Mouse (Mus musculus) brown adipose tissue, adult 24 weeks (tissue): ENCODE measurements around the gene Kifc1. TPM values are rescaled to one million over a fixed set of nuclear protein-coding genes. Genes with fewer than 3 reads are reported as not detected.
"Not testable (repeated sequence)": the region's sequence is repeated elsewhere in the genome, so short reads cannot be mapped to it uniquely, and the experiment has no call there.

Source experiments
- H3K27ac ChIP-seq: fragments of 200-500 bp; replicated peaks from 2 replicates; pipeline ENCODE4 v1.5.1; 2012; ENCODE audit warnings: low read depth, mild to moderate bottlenecking, low read length
- H3K4me1 ChIP-seq: fragments of 200-500 bp; 2 replicates; pipeline ENCODE4 v1.6.1; 2012; ENCODE audit warnings: low read length, mixed read lengths; ENCODE audit not compliant: control insufficient read depth, insufficient read depth, insufficient read length
- H3K4me3 ChIP-seq: fragments of 200-500 bp; 2 replicates; pipeline ENCODE4 v1.5.1; 2012; ENCODE audit warnings: low read depth, mild to moderate bottlenecking, low read length, moderate library complexity; ENCODE audit not compliant: insufficient read depth
- polyA plus RNA-seq: library from polyadenylated mRNA; stranded (reverse); fragments of >200 nt; gene quantifications from 2 replicates; pipeline ENCODE4 v1.2.4, GENCODE M21; 2012; ENCODE audit not compliant: missing spikeins, insufficient read depth, insufficient read length

The Kifc1 gene
- polyA plus RNA-seq, 1 experiment = not detected

DNA sequence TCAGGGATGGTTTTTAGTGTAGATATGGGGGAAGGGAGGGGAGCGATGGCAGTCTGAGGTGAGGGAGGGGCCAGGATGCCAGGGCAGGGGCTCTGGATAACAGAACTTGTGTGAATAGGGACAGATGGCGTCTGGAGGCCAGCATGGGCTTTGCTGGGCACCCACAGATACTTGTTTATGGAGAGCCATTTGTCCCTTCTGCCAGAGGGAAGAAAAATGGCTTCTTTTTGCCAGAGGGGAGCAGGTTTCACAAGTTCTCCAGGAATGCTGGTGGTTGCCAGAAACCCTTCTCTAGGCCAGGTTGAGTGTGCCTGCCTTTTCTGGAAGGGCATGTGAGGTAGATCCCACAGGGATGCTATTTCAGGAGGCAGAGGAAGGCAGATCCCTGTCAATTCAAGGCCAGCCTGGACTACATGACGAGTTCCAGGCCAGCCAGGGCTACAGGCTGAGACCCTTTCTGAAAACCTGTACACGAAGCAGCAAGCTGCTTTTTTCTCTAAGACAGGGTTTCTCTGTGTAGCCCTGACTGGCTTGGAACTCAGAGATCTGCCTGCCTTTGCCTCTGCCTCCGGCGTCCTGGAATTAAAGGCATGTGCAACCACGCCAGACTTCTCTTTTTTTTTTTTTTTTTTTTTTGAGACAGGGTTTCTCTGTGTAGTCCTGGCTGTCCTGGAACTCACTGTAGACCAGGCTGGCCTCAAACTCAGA, 10.0 kb upstream of the Kifc1 start:
- no peak overlapping the region for H3K4me3 ChIP-seq
- H3K4me1 ChIP-seq = peaks cover 2% of the 10 kb centered on the region; the same call in 1 of the 2 replicates
- H3K27ac ChIP-seq = peak overlapping the region; percentile 84

- peaks cover 2% of the 10 kb centered on the region; the same call in 1 of the 2 replicates for H3K4me1 ChIP-seq
- no peak overlapping the region for H3K4me3 ChIP-seq
- H3K27ac ChIP-seq = peak overlapping the region; percentile 50
These were observed 9.2 kb upstream of the Kifc1 start for GRCm38 (mm10) chr17:33899642-33900041.

- H3K4me3 ChIP-seq, H3K4me1 ChIP-seq: not testable (repeated sequence)
- 0 out of 2 replicates have a peak overlapping the region, but pooled peaks have one; percentile 13 for H3K27ac ChIP-seq
These were observed 7.7 kb upstream of the Kifc1 start for GRCm38 (mm10) chr17:33898193-33898592.

GRCm38 (mm10) chr17:33897114-33897794, 6.8 kb upstream of the Kifc1 start:
- H3K4me1 ChIP-seq = peaks cover 2% of the 10 kb centered on the region; the same call in 1 of the 2 replicates
- no peak overlapping the region for H3K4me3 ChIP-seq
- peak overlapping the region; percentile 72 for H3K27ac ChIP-seq

- H3K4me1 ChIP-seq, H3K27ac ChIP-seq, H3K4me3 ChIP-seq: not testable (repeated sequence)
These were observed 2.5 kb upstream of the Kifc1 start for GRCm38 (mm10) chr17:33893011-33893410.

- Histone ChIP-seq H3K27ac (no peak overlapping the region), H3K4me1 (no peaks in the 10 kb centered on the region), H3K4me3 (no peak overlapping the region)
These were observed 2.0 kb upstream of the Kifc1 start for GRCm38 (mm10) chr17:33892429-33892828.

DNA sequence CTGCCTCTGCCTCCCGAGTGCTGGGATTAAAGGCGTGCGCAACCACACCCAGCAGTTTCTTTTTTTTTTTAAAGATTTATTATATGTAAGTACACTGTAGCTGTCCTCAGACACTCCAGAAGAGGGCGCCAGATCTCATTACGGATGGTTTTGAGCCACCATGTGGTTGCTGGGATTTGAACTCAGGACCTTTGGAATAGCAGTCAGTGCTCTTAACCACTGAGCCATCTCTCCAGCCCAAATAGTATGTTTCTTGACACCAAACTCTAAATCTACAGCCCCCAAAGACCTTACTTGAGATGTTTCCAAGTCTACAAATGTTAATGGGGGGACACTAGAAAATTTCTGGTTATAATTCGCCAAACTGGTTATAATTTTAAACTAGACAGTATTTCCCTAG, 1.4 kb upstream of the Kifc1 start:
- H3K27ac ChIP-seq, H3K4me3 ChIP-seq: not testable (repeated sequence)

DNA sequence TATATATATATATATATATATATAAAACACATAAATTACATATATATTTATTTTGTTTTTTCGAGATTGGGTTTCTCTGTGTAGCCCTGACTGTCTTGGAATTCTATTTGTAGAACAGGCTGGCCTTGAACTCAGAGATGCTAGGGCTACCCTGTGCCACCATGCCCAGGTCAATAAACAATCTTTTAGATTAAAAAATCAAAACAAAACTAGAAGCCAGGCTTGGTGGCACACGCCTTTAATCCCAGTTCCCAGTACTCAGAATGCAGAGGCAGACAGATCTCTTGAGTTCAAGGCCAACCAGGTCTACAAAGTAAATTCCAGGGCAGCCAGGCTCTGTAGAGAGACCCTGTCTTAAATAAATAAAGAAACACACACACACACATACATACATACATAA, 896 bp upstream of the Kifc1 start:
- H3K27ac ChIP-seq = no peak overlapping the region
- H3K4me3 ChIP-seq = no peak overlapping the region
- H3K4me1 ChIP-seq = no peaks in the 10 kb centered on the region

More for the DNA sequence above, 1.4 kb upstream of the Kifc1 start:
- H3K4me1 ChIP-seq = not testable (repeated sequence)

DNA sequence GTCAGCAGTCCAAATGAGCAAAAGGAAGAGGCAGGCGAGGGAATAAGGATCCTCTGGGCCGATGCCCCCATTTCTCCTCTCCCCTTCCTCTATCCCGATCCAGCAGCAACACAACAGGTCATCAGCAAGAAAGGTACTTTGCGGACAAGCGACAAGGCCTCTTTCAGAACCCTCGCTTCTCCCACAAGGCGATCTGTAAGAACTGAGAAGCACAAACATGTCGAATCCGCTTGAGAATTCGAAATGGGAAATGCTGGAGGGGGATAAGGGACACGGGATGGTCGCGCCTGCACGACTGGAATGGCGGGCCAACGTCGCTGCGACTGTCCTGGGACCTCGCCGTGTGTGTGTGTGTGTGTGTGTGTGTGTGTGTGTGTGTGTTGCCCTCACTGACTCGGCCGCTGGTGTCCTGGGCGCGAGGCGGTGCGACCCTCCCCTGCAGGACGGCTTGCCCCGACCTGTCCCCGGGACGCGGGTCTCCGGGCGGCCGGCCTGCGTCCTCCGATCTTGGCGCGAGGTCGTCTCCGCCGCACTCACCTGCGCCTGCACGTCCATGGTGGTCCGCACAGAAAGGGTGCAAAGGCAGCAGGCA, 424 bp downstream of the Kifc1 start:
- not testable (repeated sequence) for H3K27ac ChIP-seq, H3K4me1 ChIP-seq
- H3K4me3 ChIP-seq = peak overlapping the region; percentile 67

GRCm38 (mm10) chr17:33888230-33888629, 2.2 kb downstream of the Kifc1 start:
- not testable (repeated sequence) for H3K4me3 ChIP-seq, H3K4me1 ChIP-seq, H3K27ac ChIP-seq

- H3K4me1 ChIP-seq, H3K4me3 ChIP-seq, H3K27ac ChIP-seq: not testable (repeated sequence)
These were observed 2.7 kb downstream of the Kifc1 start for GRCm38 (mm10) chr17:33887802-33888201.

- H3K4me1 ChIP-seq, H3K27ac ChIP-seq, H3K4me3 ChIP-seq: not testable (repeated sequence)
These were observed 6.1 kb downstream of the Kifc1 start for GRCm38 (mm10) chr17:33884320-33884719.

GRCm38 (mm10) chr17:33875797-33876196, 14.7 kb downstream of the Kifc1 start:
- not testable (repeated sequence) for H3K4me1 ChIP-seq, H3K27ac ChIP-seq, H3K4me3 ChIP-seq

DNA sequence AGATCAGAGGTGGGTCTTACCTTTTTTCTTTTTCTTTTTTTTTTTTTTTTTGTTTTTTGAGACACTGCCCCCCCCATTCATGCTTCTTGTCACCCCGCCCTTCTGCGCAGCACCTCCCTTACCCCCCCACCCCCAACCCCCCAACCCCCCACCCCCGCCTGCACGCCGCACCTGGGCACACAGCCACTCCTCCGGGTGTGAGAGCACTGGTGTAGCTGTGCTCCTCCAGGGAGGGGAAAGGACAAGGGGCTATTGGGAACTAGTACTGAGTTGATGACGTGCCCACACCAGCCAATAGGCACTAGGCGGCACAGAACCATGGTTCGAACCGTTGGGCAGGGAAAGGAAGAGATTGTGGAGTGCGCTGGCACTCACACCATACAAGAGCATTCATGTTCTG, 16.1 kb downstream of the Kifc1 start:
- no peak overlapping the region for H3K27ac ChIP-seq
- H3K4me3 ChIP-seq = no peak overlapping the region
- no peaks in the 10 kb centered on the region for H3K4me1 ChIP-seq

DNA sequence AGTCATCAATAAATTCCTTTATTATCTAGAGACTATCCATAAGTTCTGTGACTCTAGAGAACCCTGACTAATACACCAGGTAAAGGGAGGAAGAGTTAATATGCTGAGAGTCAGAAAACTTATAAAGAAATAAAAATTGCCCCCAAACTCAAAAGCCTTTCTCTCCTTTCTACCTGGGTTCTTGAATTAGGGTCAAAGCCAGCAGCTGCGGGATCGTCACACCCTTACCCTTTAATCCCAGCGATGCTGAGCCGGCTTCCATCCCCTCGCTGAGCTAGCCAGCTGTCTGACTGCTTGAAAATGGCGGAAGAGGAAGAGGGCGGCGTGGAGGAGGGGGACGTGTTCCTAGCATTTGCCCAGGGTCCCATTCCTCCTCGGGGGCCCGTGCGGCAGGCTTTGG, 16.9 kb downstream of the Kifc1 start, which contains the start of gene Gm7029:
Gm7029 (plus strand) TSS at position 301 of the 400 bp plus-strand sequence.
- not testable (repeated sequence) for H3K4me1 ChIP-seq, H3K27ac ChIP-seq, H3K4me3 ChIP-seq
